Mouse (Mus musculus): ENCODE data around the gene Smg1.
"Not testable (repeated sequence)": the region's sequence is repeated elsewhere in the genome, so short reads cannot be mapped to it uniquely, and the experiment has no call there.

The Smg1 gene

GRCm38 (mm10) chr7:118248069-118248468 lies 4.6 kb upstream of the Smg1 start:
- no peak for DNase-seq

- no peak for DNase-seq
These were observed 1.8 kb upstream of the Smg1 start for GRCm38 (mm10) chr7:118245260-118245659.

- DNase-seq: no peak
These were observed 508 bp downstream of the Smg1 start for GRCm38 (mm10) chr7:118242911-118243412.

GRCm38 (mm10) chr7:118242309-118242708 lies 1.2 kb downstream of the Smg1 start:
- DNase-seq: no peak

- no peak for DNase-seq
These were observed 3.1 kb downstream of the Smg1 start for GRCm38 (mm10) chr7:118240402-118240801.

GRCm38 (mm10) chr7:118239996-118240395 lies 3.5 kb downstream of the Smg1 start:
- DNase-seq: no peak

- DNase-seq: no peak
These were observed 6.5 kb downstream of the Smg1 start for GRCm38 (mm10) chr7:118236949-118237348.

GRCm38 (mm10) chr7:118234236-118234635 lies 9.2 kb downstream of the Smg1 start:
- DNase-seq: no peak

- DNase-seq: no peak
These were observed 10.9 kb downstream of the Smg1 start for GRCm38 (mm10) chr7:118232613-118233012.

- DNase-seq: no peak
These were observed 23.7 kb downstream of the Smg1 start for GRCm38 (mm10) chr7:118219777-118220176.

GRCm38 (mm10) chr7:118206396-118206795 lies 37.1 kb downstream of the Smg1 start:
- no peak for DNase-seq

GRCm38 (mm10) chr7:118195756-118196155 lies 47.7 kb downstream of the Smg1 start:
- no peak for DNase-seq

- no peak for DNase-seq
These were observed 57.6 kb downstream of the Smg1 start for GRCm38 (mm10) chr7:118185878-118186277.

GRCm38 (mm10) chr7:118184604-118185003 lies 58.9 kb downstream of the Smg1 start:
- DNase-seq: no peak

GRCm38 (mm10) chr7:118181123-118181522 lies 62.3 kb downstream of the Smg1 start:
- no peak for DNase-seq

GRCm38 (mm10) chr7:118179782-118180181 lies 63.7 kb downstream of the Smg1 start:
- no peak for DNase-seq

GRCm38 (mm10) chr7:118175821-118176355 lies 67.6 kb downstream of the Smg1 start:
- no peak for DNase-seq

GRCm38 (mm10) chr7:118170125-118170524 lies 73.3 kb downstream of the Smg1 start:
- not testable (repeated sequence) for DNase-seq

GRCm38 (mm10) chr7:118163006-118163405 lies 80.5 kb downstream of the Smg1 start:
- no peak for DNase-seq

GRCm38 (mm10) chr7:118160121-118160520 lies 83.3 kb downstream of the Smg1 start:
- DNase-seq: no peak

GRCm38 (mm10) chr7:118156461-118156860 lies 87.0 kb downstream of the Smg1 start:
- no peak for DNase-seq

- no peak for DNase-seq
These were observed 89.3 kb downstream of the Smg1 start for GRCm38 (mm10) chr7:118154150-118154549.

- no peak for DNase-seq
These were observed 99.9 kb downstream of the Smg1 start for GRCm38 (mm10) chr7:118143602-118144001.

- no peak for DNase-seq
These were observed 100.3 kb downstream of the Smg1 start for GRCm38 (mm10) chr7:118143123-118143522.

GRCm38 (mm10) chr7:118141271-118141670 lies 102.2 kb downstream of the Smg1 start:
- no peak for DNase-seq
